Mouse (Mus musculus) adipocyte (in vitro differentiated cells): ENCODE data around the gene Emd.
A peak's percentile ranks its signal among the peaks of the same experiment; 100 is the strongest.
"Not testable (repeated sequence)": the region's sequence is repeated elsewhere in the genome, so short reads cannot be mapped to it uniquely, and the experiment has no call there.

Experiments used
- DNase-seq: peaks from one replicate; pipeline ENCODE4 v3.0.0-alpha.2; 2016; ENCODE audit warnings: low spot score

The Emd gene

GRCm38 (mm10) chrX:74254153-74254887, at the start of gene Emd:
Gene Emd (plus strand): TSS chrX:74254687.
- peak; percentile 97 for DNase-seq

- peak; percentile 79 for DNase-seq
Measured at GRCm38 (mm10) chrX:74218496-74218895, 36.0 kb upstream of the Emd start.

GRCm38 (mm10) chrX:74219449-74219848, 35.0 kb upstream of the Emd start:
- no peak for DNase-seq

- not testable (repeated sequence) for DNase-seq
Measured at GRCm38 (mm10) chrX:74220099-74220498, 34.4 kb upstream of the Emd start.

GRCm38 (mm10) chrX:74230038-74230437, 24.4 kb upstream of the Emd start:
- no peak for DNase-seq

GRCm38 (mm10) chrX:74233196-74233595, 21.3 kb upstream of the Emd start:
- no peak for DNase-seq

GRCm38 (mm10) chrX:74240332-74240731, 14.2 kb upstream of the Emd start:
- DNase-seq: no peak

- peak; percentile 60 for DNase-seq
Measured at GRCm38 (mm10) chrX:74243396-74243795, 11.1 kb upstream of the Emd start.

GRCm38 (mm10) chrX:74243807-74244206, 10.7 kb upstream of the Emd start:
- no peak for DNase-seq

GRCm38 (mm10) chrX:74244614-74245083, 9.8 kb upstream of the Emd start:
- DNase-seq: peak; percentile 77

- DNase-seq: peak; percentile 19
Measured at GRCm38 (mm10) chrX:74245107-74245506, 9.4 kb upstream of the Emd start.

GRCm38 (mm10) chrX:74245687-74246086, 8.8 kb upstream of the Emd start:
- peak; percentile 73 for DNase-seq

GRCm38 (mm10) chrX:74246213-74246681, 8.2 kb upstream of the Emd start:
- DNase-seq: peak; percentile 93

- no peak for DNase-seq
Measured at GRCm38 (mm10) chrX:74246693-74247092, 7.8 kb upstream of the Emd start.

GRCm38 (mm10) chrX:74248651-74249050, 5.8 kb upstream of the Emd start:
- DNase-seq: peak; percentile 75

- DNase-seq: peak; percentile 28
Measured at GRCm38 (mm10) chrX:74249615-74250014, 4.9 kb upstream of the Emd start, which contains the start of gene Flna. Gene Flna (minus strand): TSS chrX:74249820.

GRCm38 (mm10) chrX:74254888-74255565, 540 bp downstream of the Emd start:
- no peak for DNase-seq

- no peak for DNase-seq
Measured at GRCm38 (mm10) chrX:74257746-74258145, 3.3 kb downstream of the Emd start.

GRCm38 (mm10) chrX:74269736-74270061, 15.2 kb downstream of the Emd start:
- DNase-seq: no peak

- DNase-seq: peak; percentile 97
Measured at GRCm38 (mm10) chrX:74270062-74270901, 15.8 kb downstream of the Emd start, which contains the start of gene Rpl10. Gene Rpl10 (plus strand): TSS chrX:74270812.

- peak; percentile 62 for DNase-seq
Measured at GRCm38 (mm10) chrX:74270902-74271551, 16.5 kb downstream of the Emd start.
